Mouse (Mus musculus): ENCODE results near the gene Dusp18.

Gene Dusp18

DNA sequence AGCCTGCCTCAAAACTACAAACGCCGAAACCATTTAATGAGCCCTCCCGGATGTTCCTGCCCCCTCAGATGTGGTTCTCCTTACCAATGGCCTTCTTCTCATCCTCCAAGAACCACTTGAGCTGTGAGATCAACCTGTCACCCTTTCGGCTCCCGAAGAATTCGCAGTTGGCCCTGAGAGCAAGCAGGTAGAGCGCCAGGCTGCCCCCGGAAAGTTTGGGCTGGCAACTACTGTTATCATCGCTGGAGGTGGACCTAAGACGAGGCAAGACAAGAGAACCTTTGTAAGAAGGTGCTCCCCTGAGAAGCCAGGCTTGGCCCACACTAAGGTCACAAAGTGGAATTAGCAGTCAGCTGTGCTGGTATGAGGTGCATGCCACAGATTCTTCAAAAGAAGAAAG lies 30.9 kb downstream of the Dusp18 start:
- DNase-seq (ENCODE audit: low read depth in 1 of 2, low spot score in 2 of 2), result no peak

DNA sequence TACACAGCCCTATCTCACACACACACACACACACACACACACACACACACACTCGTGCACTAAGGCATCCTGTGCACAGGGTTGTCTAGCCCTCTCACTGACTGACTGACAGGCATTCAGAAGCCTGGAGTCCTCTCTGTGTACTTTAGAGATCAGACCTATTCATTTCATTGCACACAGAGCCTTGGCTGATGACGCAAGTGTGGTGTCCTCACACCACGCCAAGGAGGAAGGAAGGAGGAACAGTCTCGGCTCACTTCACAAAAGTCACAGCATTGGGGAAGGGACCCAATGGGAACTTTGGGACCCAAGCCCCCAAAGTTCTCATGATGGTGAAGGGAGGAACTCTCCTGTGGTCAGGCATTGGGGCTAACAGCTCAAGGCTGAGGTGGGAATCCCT lies 35.0 kb downstream of the Dusp18 start:
- DNase-seq (ENCODE audit: low read depth in 1 of 2, low spot score in 2 of 2), result peak in 1 of 2 experiments; percentile 49

DNA sequence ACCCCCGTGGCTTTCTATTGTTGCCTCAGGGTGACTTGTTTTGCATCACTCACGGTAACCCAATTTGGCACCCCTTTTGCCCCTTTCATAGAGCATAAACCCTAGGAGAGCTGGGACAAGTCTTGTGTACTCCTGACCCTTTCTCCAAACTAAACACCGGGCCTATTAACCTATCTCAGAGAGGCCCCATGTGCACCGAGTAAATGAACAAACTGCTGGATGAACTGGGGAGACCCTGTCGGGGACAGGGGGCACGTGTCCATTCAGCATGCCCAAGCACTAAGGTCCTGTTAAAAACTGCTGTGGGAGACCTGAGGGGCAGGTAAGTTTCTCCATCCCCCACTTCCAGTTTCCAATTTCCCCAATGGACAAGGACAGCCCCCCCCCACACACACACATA lies 35.9 kb downstream of the Dusp18 start:
- DNase-seq (ENCODE audit: low read depth in 1 of 2, low spot score in 2 of 2), result no peak

DNA sequence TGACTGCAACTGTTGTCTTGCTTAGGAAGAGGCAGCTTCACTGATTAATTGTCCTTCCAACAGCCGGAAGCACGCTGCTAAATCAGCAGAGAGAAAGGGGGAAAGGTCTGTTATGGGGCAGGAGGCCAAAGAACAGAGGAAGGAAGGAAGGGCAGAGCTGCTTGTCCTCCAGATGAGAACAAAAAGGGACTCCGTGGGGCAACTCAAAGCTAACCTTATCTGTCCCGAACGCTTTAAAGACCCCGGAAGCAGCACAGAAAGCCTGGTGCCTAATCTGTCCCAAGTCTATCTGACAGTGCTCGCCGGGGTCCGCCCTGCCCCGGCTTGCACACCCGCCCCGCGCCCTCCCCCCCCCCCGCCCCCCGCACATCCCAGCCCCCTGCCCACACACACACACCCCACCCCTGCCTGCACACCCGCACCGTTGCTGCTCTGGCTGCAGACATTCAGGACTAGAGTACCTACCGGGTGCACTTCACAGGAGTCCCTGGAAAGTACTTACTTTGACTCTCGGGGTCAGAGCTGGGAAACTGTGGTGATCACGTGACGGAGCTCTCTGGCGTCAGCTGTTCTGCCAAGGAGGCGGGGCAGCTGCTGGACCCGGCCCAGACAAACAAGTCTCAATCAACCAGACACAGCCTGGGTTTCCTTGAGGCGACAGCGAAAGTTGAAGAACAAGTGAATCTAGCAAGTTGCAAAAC lies 36.6 kb downstream of the Dusp18 start, which contains the start of gene Tcn2:
Tcn2 (minus strand) TSS at position 649 of the 701 bp plus-strand sequence.
- DNase-seq (ENCODE audit: low read depth in 1 of 2, low spot score in 2 of 2), result peak; percentile 61 to 66

DNA sequence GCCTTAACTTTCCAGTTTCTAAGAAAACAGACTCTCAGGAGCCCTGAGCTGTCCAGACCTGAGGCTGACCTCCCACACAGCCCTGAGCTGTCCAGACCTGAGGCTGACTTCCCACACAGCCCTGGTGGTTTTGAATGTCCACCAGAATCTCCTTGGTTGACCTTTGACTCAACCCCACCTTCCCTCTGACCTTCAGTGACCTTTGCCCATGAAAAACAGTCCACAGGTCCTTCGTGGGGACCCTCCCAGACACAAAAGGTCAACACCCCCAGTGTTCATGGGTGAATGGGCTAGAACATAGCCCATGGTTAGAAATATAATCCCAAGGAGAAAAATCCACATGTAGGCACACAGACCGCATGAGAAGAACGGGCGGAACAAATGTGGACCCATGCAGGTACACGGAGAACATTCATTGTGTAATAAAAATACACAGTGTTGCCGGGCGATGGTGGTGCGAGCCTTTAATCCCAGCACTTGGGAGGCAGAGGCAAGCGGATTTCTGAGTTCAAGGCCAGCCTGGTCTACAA lies 38.8 kb downstream of the Dusp18 start:
- no peak for DNase-seq (ENCODE audit: low read depth in 1 of 2, low spot score in 2 of 2)

DNA sequence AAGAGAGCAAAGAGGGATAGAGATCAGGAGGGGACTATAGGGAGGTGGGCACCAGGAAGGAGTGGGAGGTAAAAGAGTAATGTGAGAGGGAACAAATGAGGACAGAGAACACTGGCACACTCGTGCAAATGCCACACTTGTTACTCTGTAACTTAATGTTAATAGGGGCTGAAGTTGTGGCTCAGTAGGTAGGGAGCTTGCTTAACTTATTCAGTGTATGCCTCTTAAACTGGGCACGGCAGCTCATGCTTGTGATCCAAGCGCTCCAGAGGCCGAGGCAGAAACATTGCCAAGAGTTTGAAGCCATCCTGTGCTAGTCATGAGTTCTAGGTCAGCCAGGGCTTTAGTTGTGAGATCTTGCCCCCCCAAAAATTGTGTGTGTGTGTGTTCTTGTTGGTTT lies 40.1 kb downstream of the Dusp18 start:
- no peak for DNase-seq (ENCODE audit: low read depth in 1 of 2, low spot score in 2 of 2)

DNA sequence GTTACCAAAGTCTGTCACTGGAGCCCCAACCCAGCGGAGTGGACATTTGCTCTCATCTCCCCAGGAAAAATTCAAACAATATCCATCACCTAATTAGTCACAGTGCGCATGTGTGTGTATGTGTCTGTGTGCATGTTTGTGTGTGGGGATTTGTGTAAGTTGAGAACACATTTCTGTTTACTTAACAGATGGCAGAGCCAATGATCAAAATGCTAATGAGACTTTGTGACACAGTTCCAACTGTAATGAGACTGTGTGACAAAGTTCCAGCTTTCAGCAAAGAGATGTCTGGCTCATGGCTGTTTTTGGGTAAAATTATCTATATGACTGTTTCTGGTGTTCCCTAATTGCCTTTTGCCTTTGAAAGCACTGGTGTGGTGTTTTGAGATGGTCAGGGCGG lies 41.3 kb downstream of the Dusp18 start:
- no peak for DNase-seq (ENCODE audit: low read depth in 1 of 2, low spot score in 2 of 2)

DNA sequence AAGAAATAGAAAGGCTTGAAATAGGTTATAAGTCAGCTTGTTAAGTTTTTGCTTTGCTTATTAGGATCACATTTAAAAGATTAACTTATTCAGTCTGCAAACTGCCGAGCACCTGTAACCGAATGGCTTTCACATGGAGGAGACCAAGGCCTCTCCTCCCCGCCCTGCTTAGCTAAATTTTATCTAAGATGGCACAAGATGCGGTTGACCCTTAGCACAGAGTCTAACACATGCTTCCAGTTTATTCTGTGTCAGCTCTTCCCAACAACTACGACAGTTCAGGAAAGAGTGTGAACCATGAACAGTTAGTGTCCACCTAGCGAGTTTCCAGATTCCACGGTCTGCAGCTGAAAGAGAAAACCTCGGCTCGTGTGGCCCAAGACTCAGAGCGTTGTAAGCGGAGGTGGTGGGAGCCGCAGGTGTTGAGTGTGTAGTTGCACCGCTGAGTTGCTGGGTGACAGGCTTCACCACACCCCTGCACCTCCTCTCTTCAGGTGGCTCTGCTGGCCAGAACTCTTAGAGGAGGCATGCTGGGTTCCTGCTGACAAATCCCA lies 42.4 kb downstream of the Dusp18 start:
- DNase-seq (ENCODE audit: low read depth in 1 of 2, low spot score in 2 of 2), result no peak

DNA sequence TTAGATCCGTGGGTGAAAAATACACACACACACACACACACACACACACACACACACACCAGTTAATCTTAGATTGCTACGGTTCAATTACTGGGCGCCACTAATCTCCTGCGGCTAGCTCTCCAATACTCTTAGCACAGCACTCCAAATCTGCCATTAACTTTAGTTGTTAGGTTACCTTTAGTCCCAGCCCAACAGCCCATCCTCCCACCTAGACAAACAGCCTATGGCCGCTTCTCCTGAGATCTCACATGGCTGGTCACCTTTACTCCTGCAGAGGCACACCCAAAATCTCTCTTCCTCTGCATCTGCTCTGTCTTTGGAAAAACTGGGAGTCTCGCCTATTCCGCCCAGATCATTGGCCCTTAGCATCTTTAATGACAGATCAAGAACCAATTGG lies 46.3 kb downstream of the Dusp18 start:
- DNase-seq (ENCODE audit: low read depth in 1 of 2, low spot score in 2 of 2), result no peak

DNA sequence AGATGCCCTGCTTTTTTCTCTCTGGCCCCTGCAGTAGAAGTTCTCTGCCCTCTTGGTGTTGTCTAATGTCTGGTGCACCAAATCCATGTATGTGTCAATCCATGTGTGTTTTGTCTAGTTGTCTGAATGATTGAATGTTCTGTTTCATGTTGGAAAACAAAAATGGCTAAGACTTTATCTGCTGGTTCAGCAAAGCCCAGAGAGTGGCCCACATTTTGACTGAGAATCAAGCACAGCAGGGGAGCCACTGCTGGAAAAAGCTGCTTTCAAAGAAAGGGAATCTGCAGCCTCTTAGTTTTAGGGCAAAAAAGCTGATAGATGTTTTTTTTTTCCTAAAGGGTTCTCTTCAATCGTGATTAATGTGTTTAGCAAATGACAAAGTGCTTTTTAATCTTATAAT lies 51.3 kb downstream of the Dusp18 start:
- DNase-seq (ENCODE audit: low read depth in 1 of 2, low spot score in 2 of 2), result no peak
